In the genomic region with DNA sequence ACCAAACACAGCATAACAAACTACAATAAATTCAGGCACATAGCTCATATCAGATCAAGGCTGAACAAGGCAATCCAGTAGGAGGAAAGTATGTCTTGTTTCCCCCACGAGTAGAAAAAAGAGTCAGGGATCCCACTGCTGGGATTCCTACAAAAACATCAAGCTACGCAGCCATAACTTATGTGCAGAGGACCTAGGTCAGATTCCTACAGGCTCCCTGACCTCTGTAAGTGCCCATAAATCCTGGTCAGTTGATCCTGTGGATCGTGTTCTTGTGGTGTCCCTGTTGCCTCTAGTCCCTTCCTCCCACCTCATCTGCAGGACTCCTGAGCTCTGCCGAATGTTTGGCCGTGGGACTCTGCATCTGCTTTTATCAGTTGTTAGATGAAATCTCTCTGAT, we compare ENCODE assay signal across 22 mouse cellular contexts.
"Had no signal": no experiment of that assay in that cellular context is flagged by ENCODE, and none has a peak within 500 bp of the region (broad histone marks: within the 10 kb centered on the region; RNA-seq: fewer than 3 reads in every experiment).

No protein-coding gene starts in this region.

- ATAC-seq: intestine, embryonic 15.5 days; liver, embryonic 12.5 days; midbrain, embryonic 13.5 days; midbrain, embryonic 16.5 days had no signal

- H3K9ac ChIP-seq: intestine, embryonic 15.5 days; limb, embryonic 13.5 days; liver, embryonic 12.5 days; liver, embryonic 15.5 days; midbrain, embryonic 13.5 days; stomach, embryonic 15.5 days had no signal

- H3K4me2 ChIP-seq: intestine, embryonic 15.5 days; limb, embryonic 13.5 days; liver, embryonic 12.5 days; liver, embryonic 15.5 days; midbrain, embryonic 13.5 days; stomach, embryonic 15.5 days had no signal

- DNase-seq: kidney, adult 2 months; kidney, postnatal 14 days; layer of hippocampus, adult 9-11 months; liver; lung, adult 18-20 months; right cerebral cortex, adult 18-20 months; right cerebral cortex, postnatal 14 days; right cerebral cortex, postnatal 4 days; thymus, postnatal 14 days; thymus, postnatal 4 days had no signal

- H3K27ac ChIP-seq: intestine, embryonic 15.5 days; layer of hippocampus, adult 2 months; limb, embryonic 10.5 days; limb, embryonic 13.5 days; liver, embryonic 12.5 days; liver, embryonic 15.5 days; macrophage; midbrain, embryonic 10.5 days; midbrain, embryonic 13.5 days; stomach, embryonic 15.5 days had no signal

- H3K36me3 ChIP-seq: intestine, embryonic 15.5 days; limb, embryonic 10.5 days; limb, embryonic 13.5 days; liver, embryonic 12.5 days; liver, embryonic 15.5 days; midbrain, embryonic 10.5 days; midbrain, embryonic 13.5 days; stomach, embryonic 15.5 days had no signal

- H3K9me3 ChIP-seq: intestine, embryonic 15.5 days; limb, embryonic 10.5 days; limb, embryonic 13.5 days; liver, embryonic 12.5 days; liver, embryonic 15.5 days; midbrain, embryonic 10.5 days; midbrain, embryonic 13.5 days; stomach, embryonic 15.5 days had no signal

- H3K4me1 ChIP-seq: stomach, embryonic 15.5 days had no signal

- H3K27me3 ChIP-seq: intestine, embryonic 15.5 days; limb, embryonic 13.5 days; midbrain, embryonic 13.5 days; stomach, embryonic 15.5 days had no signal

- H3K4me3 ChIP-seq: intestine, embryonic 15.5 days; layer of hippocampus, adult 2 months; limb, embryonic 10.5 days; limb, embryonic 13.5 days; liver, embryonic 12.5 days; liver, embryonic 15.5 days; midbrain, embryonic 10.5 days; midbrain, embryonic 13.5 days; myocyte; stomach, embryonic 15.5 days had no signal
